Mouse (Mus musculus): ENCODE data around the gene Satb2. TPM values are rescaled to one million over a fixed set of nuclear protein-coding genes. Genes with fewer than 3 reads are reported as not detected.

Satb2 gene
- total RNA-seq, 1 experiment from 2014 or later: 5.0 TPM

- no peak for DNase-seq
Measured at GRCm38 (mm10) chr1:56928731-56929130, 49.7 kb downstream of the Satb2 start.

DNA sequence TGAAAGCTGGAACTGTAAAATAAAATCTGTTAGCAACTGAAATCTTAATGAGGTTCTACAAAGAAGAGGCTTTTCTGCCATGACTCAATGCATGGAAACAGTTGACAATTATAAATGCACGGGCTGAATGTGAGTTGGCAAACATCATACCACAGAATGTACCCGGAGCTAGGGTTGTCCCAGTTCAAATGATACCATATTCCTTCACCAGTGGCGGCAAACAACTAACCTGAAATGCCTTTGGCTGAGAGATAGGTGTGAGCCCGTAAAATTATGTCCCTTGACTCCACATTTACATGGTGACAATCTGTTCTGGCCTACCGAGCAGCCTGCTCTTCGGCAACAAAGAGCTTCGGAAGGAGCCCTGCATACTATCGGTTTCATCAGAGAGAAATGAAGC lies 58.0 kb downstream of the Satb2 start:
- DNase-seq: no peak

GRCm38 (mm10) chr1:56914279-56914678 lies 64.2 kb downstream of the Satb2 start:
- DNase-seq: no peak

DNA sequence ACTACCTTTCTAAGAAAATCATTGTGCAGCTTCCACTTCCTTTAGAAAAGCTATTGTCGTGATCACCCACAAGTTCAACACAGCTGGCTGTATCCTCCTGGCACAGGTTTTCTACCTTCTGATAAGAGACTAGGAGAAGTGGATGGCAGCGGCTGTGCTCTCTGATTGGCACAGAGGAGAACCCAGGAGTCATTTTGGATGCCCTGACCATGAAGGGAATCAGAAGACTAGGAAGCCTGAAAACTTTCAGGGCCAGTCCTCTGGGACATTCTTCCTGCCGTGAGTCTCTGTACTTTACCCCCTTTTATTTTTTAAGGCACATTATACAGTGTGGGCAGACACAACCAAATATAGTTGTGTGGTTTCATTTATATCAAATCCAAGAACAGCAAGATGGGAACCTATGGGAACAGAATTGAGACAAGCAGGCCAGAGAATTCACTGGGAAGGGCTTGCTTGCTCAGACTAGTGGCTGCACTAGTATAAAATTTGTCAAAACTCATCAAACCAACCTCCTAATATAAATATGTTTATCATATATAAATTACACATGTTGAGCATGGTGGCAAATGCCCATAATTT lies 77.7 kb downstream of the Satb2 start:
- DNase-seq: no peak

- no peak for DNase-seq
Measured at GRCm38 (mm10) chr1:56900187-56900586, 78.3 kb downstream of the Satb2 start.

- DNase-seq: no peak
Measured at GRCm38 (mm10) chr1:56898606-56899396, 79.6 kb downstream of the Satb2 start.

GRCm38 (mm10) chr1:56897492-56898180 lies 80.8 kb downstream of the Satb2 start:
- DNase-seq: no peak

GRCm38 (mm10) chr1:56896670-56897069 lies 81.8 kb downstream of the Satb2 start:
- no peak for DNase-seq

DNA sequence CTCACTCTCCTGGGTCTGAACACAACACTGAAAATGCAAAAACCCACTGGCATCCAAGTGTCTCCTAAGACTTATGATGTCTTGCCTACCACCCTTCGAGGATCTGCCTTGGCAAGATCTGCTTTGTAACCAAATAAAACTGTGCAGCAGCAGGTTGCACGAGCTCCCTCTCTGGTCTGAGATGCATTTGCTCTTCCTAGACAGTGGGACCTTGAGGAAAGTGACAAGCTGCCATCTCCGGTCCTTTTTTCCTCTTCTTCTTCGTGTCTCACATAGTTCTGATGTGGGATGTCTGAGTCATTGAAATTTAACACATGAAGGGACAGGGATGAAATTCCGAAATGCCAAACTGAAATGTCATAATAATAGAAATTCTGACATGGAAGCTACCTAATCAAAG lies 85.7 kb downstream of the Satb2 start:
- no peak for DNase-seq

DNA sequence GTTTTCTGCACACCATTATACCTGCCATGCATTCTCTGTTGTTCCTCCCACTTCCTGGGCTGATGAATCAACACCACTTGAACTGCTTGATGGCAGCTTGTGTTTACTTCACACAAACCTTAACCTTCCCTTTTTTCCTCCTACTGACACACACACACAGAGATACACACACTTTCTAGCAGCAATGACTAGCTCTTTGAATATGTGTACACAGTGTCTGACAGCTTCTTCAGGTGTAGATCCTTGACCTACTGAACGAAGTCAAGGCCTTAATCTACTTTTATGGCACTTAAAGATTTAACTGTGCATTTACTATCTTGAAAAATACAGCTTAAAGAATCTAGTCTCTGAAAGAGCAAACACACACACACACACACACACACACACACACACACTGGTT lies 89.5 kb downstream of the Satb2 start:
- no peak for DNase-seq

DNA sequence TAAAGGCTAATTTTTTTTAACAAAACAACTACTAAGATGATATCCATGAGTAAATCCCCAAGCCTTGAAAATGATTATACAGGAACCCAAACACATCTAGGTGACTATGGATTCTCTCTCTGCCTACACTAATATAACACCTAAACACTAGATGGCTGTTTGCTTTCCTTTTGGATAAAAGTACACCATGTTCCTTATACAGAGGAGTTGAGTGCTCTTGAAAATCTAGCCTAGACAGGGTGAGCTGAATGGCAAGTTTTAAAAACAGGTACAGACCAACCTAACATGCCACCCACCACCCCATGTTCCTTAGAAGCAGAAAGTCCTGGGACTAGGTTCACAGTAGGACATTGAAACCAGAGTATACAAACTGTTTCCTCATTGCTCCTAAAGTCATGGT lies 90.9 kb downstream of the Satb2 start:
- DNase-seq: no peak

DNA sequence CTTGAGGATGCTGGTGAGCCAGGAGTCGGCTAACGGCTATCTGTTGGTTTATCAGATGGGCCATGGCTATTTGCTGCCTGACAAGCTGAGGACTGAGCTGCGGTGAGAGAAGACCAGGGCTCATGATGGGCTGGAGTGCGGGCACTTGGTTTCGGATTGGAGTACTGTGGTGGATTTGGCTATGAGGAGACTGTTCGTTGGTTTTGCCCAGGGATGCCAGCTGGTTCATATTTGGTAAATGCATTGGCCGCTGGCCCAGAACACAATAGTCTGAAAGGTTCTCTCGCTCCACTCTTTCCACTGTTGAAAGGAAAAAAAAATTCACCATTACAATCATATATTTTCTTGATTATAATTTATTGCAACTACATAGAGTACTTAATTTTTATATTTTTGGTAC lies 107.0 kb downstream of the Satb2 start:
- DNase-seq: no peak

DNA sequence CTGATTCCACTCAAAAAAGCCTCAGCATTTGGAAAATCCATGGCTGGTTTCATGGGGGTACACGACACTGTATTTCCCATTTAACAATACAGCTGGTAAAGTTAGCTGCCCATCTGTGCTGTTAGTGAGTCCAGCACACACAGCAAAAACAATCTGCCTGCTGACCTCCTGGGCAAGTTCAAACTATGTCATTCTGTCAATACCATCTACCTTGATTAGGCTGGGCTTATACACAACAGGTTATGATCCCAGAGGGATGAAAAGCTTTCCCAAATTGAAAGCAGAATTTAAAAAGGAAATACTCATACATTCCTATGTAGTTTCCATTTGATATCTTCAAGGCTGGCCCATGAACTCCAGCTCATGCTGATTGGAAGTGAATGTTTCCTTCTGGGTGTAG lies 113.2 kb downstream of the Satb2 start:
- no peak for DNase-seq

DNA sequence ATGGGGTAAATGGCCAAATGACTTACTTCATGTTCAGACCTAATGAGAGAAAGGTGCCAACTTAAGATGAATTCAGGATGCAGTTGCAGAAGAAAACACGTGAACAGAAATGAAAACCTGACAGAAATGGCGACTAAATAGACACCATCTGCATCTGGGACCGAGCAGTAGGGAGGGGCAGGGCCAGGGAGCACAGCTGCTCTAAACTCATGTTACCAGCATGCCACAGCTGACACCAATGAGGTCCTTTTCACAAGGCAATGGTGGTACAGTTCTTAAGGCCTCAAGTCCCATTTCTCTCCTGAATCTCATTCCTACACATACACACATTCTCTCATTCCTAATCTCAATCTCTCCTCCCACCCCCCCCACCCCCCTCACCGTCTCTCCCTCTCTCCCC lies 115.7 kb downstream of the Satb2 start:
- DNase-seq: no peak

GRCm38 (mm10) chr1:56857202-56857601 lies 121.2 kb downstream of the Satb2 start:
- DNase-seq: no peak

- no peak for DNase-seq
Measured at GRCm38 (mm10) chr1:56850446-56850845, 128.0 kb downstream of the Satb2 start.

- DNase-seq: no peak
Measured at GRCm38 (mm10) chr1:56846358-56846757, 132.1 kb downstream of the Satb2 start.

DNA sequence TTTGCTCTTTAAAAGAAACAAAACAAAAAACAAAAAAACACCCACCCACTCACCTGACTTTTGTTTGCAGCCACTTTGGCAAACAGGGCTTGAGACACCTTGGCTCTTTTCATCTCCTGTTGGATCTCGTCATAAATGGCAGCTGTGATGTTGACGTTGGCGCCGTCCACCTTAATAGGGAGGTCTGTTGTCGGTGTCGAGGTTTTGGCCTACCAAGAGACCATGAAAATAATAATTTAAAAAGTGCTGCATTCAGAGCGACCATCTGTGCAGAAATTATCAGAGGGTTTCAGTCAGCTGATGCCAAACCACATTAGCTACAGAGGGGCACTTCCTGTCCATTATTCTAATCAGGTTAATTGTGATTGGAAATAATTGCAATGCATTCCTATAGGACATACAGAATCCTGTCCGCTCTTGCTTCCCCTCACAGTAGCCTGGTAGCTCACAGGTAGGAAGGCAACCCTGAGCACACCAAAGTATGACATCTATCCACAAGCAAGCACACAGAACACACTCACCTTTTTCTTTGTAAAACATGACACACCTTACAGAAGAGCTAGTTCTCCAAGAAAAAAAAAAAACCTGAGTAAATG lies 132.8 kb downstream of the Satb2 start:
- DNase-seq: no peak

DNA sequence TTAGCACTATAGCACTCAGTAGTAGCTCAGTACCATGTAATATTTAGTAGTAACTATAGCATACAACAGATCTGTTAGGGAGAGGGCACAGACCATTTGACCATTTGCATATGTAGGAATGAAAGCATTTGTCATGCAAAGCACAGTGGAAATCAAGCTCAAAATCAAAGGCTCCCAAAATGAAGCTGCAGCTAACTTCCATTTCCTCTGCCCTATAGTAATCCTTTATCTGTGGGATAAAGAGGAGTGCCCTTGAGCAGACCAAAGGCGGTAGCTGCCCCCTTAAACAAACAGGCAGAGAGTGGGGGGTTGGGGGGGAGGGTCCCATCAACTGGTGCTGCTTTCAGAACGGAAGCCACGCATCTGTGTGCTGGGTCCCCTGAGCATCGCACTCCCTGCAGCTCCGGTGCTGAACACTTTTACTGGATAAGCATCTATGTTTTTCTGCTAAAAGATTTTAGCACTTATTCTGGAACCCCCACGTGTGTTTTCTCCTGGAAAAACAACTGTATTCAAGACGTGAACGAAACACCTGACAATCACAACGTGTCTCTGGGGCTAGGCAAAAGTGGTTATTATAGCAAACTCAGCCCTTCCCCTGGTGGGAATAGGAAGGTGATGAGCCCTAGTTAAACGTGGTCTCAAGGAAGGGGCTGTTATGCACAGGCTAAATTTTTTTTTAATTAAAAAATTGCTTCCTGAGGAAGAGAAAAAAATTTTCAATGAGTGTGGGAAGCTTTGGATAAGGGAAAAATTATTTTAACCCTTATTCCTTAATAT lies 133.7 kb downstream of the Satb2 start:
- no peak for DNase-seq

DNA sequence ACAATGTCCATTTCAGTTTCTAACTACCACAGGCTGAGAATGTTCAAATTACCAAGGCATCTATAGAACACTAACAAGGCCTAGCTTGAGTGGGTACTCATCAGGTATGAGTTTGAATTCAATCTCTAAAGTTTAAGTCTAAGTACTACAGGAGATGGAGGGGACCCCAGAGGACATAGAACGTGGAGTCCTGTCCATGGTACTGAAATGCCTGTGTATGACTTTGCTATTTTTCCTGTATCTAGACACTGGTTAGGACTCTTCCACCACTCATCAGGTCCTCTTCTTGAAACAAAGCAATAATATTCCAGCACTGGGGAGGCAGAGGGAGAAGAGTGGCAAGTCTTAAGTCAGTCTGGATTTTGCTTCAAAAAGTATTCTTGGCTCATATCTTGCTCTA lies 139.5 kb downstream of the Satb2 start:
- no peak for DNase-seq

- no peak for DNase-seq
Measured at GRCm38 (mm10) chr1:56833984-56834900, 144.2 kb downstream of the Satb2 start.

Data from adrenal gland, postnatal 25 days (tissue).